19 mouse cellular contexts compared by ENCODE assay signal in the genomic region with DNA sequence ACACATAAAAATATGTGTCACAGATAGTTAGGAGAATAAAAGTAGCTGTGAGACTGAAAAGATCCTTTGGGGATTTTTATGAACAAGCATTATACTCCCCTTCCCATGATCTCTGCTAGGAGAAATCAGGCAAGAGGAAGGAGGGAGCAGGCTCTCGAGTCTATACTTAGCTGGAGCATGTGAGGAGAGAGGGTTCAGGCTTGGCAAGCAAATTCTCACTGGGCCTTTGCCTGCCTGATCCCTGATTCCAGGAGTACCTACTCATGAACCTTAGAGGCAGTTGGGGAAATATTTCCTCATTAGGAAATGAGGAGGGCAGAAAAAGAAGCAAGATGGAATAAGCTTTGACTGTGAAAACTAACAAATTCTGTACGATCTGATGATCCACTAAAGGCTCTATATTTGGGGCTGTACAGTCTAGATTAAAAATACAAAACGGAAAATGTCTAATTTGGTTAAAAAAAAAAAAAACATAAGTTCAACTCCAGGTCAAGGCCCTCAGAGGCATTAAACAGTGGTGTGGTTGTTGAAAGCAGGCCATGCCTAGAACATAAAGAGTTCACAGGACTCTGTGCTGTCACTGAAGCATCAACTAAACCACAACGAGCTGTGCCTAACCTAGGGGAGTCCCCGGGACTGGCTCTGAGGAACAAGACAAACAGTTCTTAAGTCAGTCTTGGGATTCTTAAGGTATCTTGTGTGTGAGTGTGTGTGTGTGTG.
DNase-seq lines count a peak whose midpoint lies in the region; ATAC-seq and TF ChIP-seq lines count a peak whose summit lies in the region.
"Had no signal": no experiment of that assay in that cellular context is flagged by ENCODE, and none has a peak within 500 bp of the region (broad histone marks: within the 10 kb centered on the region; RNA-seq: fewer than 3 reads in every experiment).

No protein-coding gene starts in this region.

- H3K27ac ChIP-seq in spleen, adult 2 months (ENCODE audit: insufficient read depth, low read length) = peak overlapping the region; percentile 22
- H3K27ac ChIP-seq in intestine, embryonic 16.5 days (ENCODE audit: low read length) = no peak overlapping the region
- H3K27ac ChIP-seq: embryonic facial prominence, embryonic 15.5 days; forebrain, embryonic 10.5 days; heart, embryonic 13.5 days; midbrain, embryonic 12.5 days had no signal

- no peak overlapping the region for H3K9ac ChIP-seq in intestine, embryonic 16.5 days (ENCODE audit: low read depth, low read length)
- H3K9ac ChIP-seq: embryonic facial prominence, embryonic 15.5 days; heart, embryonic 13.5 days; lung, embryonic 14.5 days; midbrain, embryonic 12.5 days had no signal

- TF ChIP-seq POLR2A in spleen, adult 2 months (IDR thresholded peaks at IDR 0.05; ENCODE audit: low read depth, low read length) = no peak

- no peak overlapping the region for H3K4me3 ChIP-seq in spleen, adult 2 months (ENCODE audit: extremely low read depth, insufficient read depth, insufficient read length)
- H3K4me3 ChIP-seq in intestine, embryonic 16.5 days (ENCODE audit: low read length) = no peak overlapping the region
- H3K4me3 ChIP-seq: embryonic facial prominence, embryonic 15.5 days; forebrain, embryonic 10.5 days; heart, embryonic 13.5 days; midbrain, embryonic 12.5 days had no signal

- H3K4me2 ChIP-seq in intestine, embryonic 16.5 days (ENCODE audit: low read depth, low read length) = no peak overlapping the region
- H3K4me2 ChIP-seq: embryonic facial prominence, embryonic 15.5 days; heart, embryonic 13.5 days; lung, embryonic 14.5 days; midbrain, embryonic 12.5 days had no signal

- DNase-seq in spleen, adult 2 months (ENCODE audit: low read depth in 1 of 2, low spot score in 2 of 2) = peak; percentile 24 to 61
- DNase-seq in spleen, adult 12 weeks (ENCODE audit: low spot score) = no peak
- DNase-seq in induced T-regulatory cell, adult 2 months (ENCODE audit: low read depth) = peak; percentile 76
- DNase-seq in ovary, postnatal 36 days (ENCODE audit: low spot score) = no peak
- DNase-seq in ovary, postnatal 10 days (ENCODE audit: low spot score) = no peak
- DNase-seq: adrenal gland, postnatal 36 days; cerebellum, adult 9-10 months; embryo, embryonic 11 days; heart, postnatal 4 days; kidney, adult 9 months; left cerebral cortex, postnatal 4 days; lung, embryonic 14.5 days; lung, postnatal 4 days had no signal

- TF ChIP-seq CTCF in spleen, adult 2 months (IDR thresholded peaks at IDR 0.05; ENCODE audit: extremely low read depth, insufficient read depth, insufficient read length, insufficient replicate concordance) = no peak

- WGBS in spleen, adult 2 months = 20% methylated on average over 5 of the region's 5 CpGs
- WGBS in intestine, embryonic 16.5 days = 66% methylated on average over 5 of the region's 5 CpGs

- peak; percentile 93 for ATAC-seq in CD4-positive, CD25-positive, alpha-beta regulatory T cell, adult 4 months
- no peak for ATAC-seq in intestine, embryonic 16.5 days

- peaks cover 6% of the 10 kb centered on the region; the same call in 1 of the 2 replicates for H3K4me1 ChIP-seq in spleen, adult 2 months (ENCODE audit: control insufficient read depth, insufficient read depth, insufficient read length)
- H3K4me1 ChIP-seq in intestine, embryonic 16.5 days (ENCODE audit: control insufficient read depth, insufficient read depth, low read length) = 0 out of 2 replicates have a peak, but pooled peaks cover 4% of the 10 kb centered on the region
- H3K4me1 ChIP-seq: midbrain, embryonic 12.5 days had no signal

- peaks cover 11% of the 10 kb centered on the region; the same call in 1 of the 2 replicates for H3K36me3 ChIP-seq in spleen, adult 2 months (ENCODE audit: control insufficient read depth, insufficient read depth, low read length)
- peaks cover 11% of the 10 kb centered on the region; the same call in 1 of the 2 replicates for H3K36me3 ChIP-seq in intestine, embryonic 16.5 days (ENCODE audit: control insufficient read depth, insufficient read depth, low read length)

- H3K27me3 ChIP-seq in spleen, adult 2 months (ENCODE audit: control insufficient read depth, insufficient read depth, low read length) = no peaks in the 10 kb centered on the region
- H3K27me3 ChIP-seq in intestine, embryonic 16.5 days (replicated peaks; ENCODE audit: control insufficient read depth, insufficient read depth, low read length) = no peaks in the 10 kb centered on the region
- H3K27me3 ChIP-seq: embryonic facial prominence, embryonic 15.5 days; heart, embryonic 13.5 days; midbrain, embryonic 12.5 days had no signal

- H3K9me3 ChIP-seq in intestine, embryonic 16.5 days (ENCODE audit: control insufficient read depth, low read length) = no peaks in the 10 kb centered on the region
- H3K9me3 ChIP-seq: embryonic facial prominence, embryonic 15.5 days; forebrain, embryonic 10.5 days; heart, embryonic 13.5 days; midbrain, embryonic 12.5 days had no signal

Comparison
In these comparisons a context has a peak if more than half of its experiments do, and no peak if none do; other contexts are left out.
1. DNase-seq: peak in spleen, adult 2 months (2 of 2) and induced T-regulatory cell, adult 2 months (single experiment); none in spleen, adult 12 weeks (single experiment), ovary, postnatal 36 days (single experiment) and ovary, postnatal 10 days (single experiment).